Mouse (Mus musculus): ENCODE measurements around the gene Wwtr1. TPM values are rescaled to one million over a fixed set of nuclear protein-coding genes. Genes with fewer than 3 reads are reported as not detected.

The Wwtr1 gene
- polyA plus RNA-seq, 1 experiment, result 0.16 TPM

DNA sequence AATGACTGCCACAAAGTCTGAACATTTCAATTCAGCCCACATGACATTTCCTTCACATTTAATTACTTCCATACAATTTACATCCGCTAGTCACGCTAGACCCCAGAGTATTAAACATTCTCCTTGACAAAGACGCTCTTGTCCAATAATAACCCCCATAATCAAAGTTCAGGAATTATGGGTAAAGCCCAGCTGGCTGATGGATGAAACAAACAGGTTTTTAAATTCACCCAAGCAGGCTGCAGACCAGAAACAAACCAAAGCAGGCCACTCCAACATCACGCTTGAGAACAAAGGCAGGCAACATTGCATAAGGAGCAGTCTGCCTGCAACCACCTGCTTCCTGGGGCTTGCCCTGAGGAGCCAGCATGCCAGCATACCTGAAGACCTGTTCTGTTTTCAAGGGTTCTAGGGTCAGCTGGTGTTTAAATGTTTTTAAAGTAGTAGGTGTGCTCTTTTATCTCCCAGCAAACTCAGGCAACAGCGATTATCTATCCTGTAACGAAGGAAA lies 12.7 kb downstream of the Wwtr1 start:
- Histone ChIP-seq H3K27ac (ENCODE audit: insufficient read depth, low read depth, low read length) (no peak overlapping the region), H3K4me3 (ENCODE audit: insufficient read depth, low read length) (no peak overlapping the region), H3K4me1 (ENCODE audit: control insufficient read depth, insufficient read depth, low read length) (no peaks in the 10 kb centered on the region)
- TF ChIP-seq CTCF (IDR thresholded peaks at IDR 0.05; ENCODE audit: low read depth, low read length) (no peak), POLR2A (IDR thresholded peaks at IDR 0.05; ENCODE audit: borderline replicate concordance, low read depth, low read length) (no peak)

GRCm38 (mm10) chr3:57558761-57559160 lies 16.9 kb downstream of the Wwtr1 start:
- Histone ChIP-seq H3K4me1 (ENCODE audit: control insufficient read depth, insufficient read depth, low read length) (no peaks in the 10 kb centered on the region), H3K27ac (ENCODE audit: insufficient read depth, low read depth, low read length) (no peak overlapping the region), H3K4me3 (ENCODE audit: insufficient read depth, low read length) (no peak overlapping the region)
- no peak for TF ChIP-seq CTCF (IDR thresholded peaks at IDR 0.05; ENCODE audit: low read depth, low read length)
- TF ChIP-seq POLR2A (IDR thresholded peaks at IDR 0.05; ENCODE audit: borderline replicate concordance, low read depth, low read length), result no peak

DNA sequence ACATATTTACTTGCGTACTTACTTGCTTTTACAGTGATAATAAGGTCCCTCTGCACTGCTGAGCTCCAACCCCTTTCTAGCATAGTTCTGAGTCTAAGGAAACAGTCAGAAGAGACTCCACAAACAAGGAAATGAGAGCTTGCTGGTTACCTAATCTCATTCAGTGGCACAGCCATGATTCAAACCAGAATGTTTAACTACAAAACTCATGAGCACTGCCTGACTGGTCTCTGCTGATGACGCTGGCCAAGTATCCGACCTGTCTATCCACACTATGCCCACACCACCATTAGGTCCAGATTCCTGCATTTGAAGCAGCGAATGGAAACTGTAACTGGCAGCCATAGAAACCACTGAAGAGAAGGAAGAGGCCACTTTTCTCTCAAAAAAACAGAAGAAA lies 18.3 kb downstream of the Wwtr1 start:
- no peak overlapping the region for H3K27ac ChIP-seq (ENCODE audit: insufficient read depth, low read depth, low read length)
- H3K4me1 ChIP-seq (ENCODE audit: control insufficient read depth, insufficient read depth, low read length), result no peaks in the 10 kb centered on the region
- H3K4me3 ChIP-seq (ENCODE audit: insufficient read depth, low read length), result no peak overlapping the region
- TF ChIP-seq CTCF (IDR thresholded peaks at IDR 0.05; ENCODE audit: low read depth, low read length) (no peak), POLR2A (IDR thresholded peaks at IDR 0.05; ENCODE audit: borderline replicate concordance, low read depth, low read length) (no peak)

DNA sequence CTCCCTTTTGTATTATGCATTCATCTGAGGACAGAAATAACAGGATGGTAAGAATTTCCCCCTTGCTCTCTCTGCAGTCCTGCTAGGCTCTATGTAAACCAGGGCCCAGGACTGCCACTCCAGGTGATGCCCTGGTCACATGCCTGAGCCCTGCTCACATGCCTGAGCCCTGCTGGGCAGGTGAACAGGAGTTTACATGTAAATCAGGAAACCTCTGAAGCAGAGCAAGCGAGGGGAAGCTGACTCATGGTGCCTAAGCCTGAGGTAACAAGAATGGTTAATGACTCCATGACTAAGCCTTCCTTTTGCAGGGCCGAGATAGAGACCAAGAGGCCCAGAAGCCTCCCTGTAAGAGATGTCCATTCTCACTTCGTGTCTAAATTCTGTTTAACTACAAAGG lies 20.1 kb downstream of the Wwtr1 start:
- no peak for TF ChIP-seq POLR2A (IDR thresholded peaks at IDR 0.05; ENCODE audit: borderline replicate concordance, low read depth, low read length)
- no peak for TF ChIP-seq CTCF (IDR thresholded peaks at IDR 0.05; ENCODE audit: low read depth, low read length)
- Histone ChIP-seq H3K27ac (ENCODE audit: insufficient read depth, low read depth, low read length) (no peak overlapping the region), H3K4me3 (ENCODE audit: insufficient read depth, low read length) (no peak overlapping the region), H3K4me1 (ENCODE audit: control insufficient read depth, insufficient read depth, low read length) (peaks cover 4% of the 10 kb centered on the region)

GRCm38 (mm10) chr3:57554890-57555239 lies 20.8 kb downstream of the Wwtr1 start:
- no peak overlapping the region for H3K27ac ChIP-seq (ENCODE audit: insufficient read depth, low read depth, low read length)
- no peak for TF ChIP-seq POLR2A (IDR thresholded peaks at IDR 0.05; ENCODE audit: borderline replicate concordance, low read depth, low read length)
- TF ChIP-seq CTCF (IDR thresholded peaks at IDR 0.05; ENCODE audit: low read depth, low read length), result no peak
- H3K4me3 ChIP-seq (ENCODE audit: insufficient read depth, low read length), result no peak overlapping the region
- peaks cover 4% of the 10 kb centered on the region for H3K4me1 ChIP-seq (ENCODE audit: control insufficient read depth, insufficient read depth, low read length)

- Histone ChIP-seq H3K4me3 (ENCODE audit: insufficient read depth, low read length) (no peak overlapping the region), H3K27ac (ENCODE audit: insufficient read depth, low read depth, low read length) (no peak overlapping the region), H3K4me1 (ENCODE audit: control insufficient read depth, insufficient read depth, low read length) (peaks cover 4% of the 10 kb centered on the region)
- TF ChIP-seq POLR2A (IDR thresholded peaks at IDR 0.05; ENCODE audit: borderline replicate concordance, low read depth, low read length) (no peak), CTCF (IDR thresholded peaks at IDR 0.05; ENCODE audit: low read depth, low read length) (no peak)
Observed at GRCm38 (mm10) chr3:57554124-57554889, 21.4 kb downstream of the Wwtr1 start.

DNA sequence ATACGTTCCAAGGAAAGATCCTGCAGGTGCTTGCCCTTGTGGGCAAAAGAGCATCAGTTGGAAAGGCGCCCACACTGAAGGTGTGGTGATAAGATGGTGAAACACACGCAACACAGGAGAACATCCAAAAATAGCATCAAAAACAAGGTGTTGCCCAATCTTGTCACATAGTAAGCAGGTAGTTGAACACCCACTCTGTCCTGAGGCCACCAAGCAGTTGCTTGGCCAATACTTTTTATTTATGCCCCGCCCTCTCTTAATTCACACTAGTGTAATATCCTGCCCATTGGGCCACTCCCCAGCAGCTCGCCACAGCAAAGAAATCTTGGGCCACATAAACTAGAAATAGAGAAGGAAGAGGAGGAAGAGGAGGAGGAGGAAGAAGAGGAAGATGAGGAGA lies 22.6 kb downstream of the Wwtr1 start:
- no peak overlapping the region for H3K27ac ChIP-seq (ENCODE audit: insufficient read depth, low read depth, low read length)
- H3K4me1 ChIP-seq (ENCODE audit: control insufficient read depth, insufficient read depth, low read length), result peaks cover 4% of the 10 kb centered on the region
- no peak for TF ChIP-seq CTCF (IDR thresholded peaks at IDR 0.05; ENCODE audit: low read depth, low read length)
- no peak overlapping the region for H3K4me3 ChIP-seq (ENCODE audit: insufficient read depth, low read length)

GRCm38 (mm10) chr3:57551210-57551609 lies 24.5 kb downstream of the Wwtr1 start:
- Histone ChIP-seq H3K4me1 (ENCODE audit: control insufficient read depth, insufficient read depth, low read length) (peaks cover 4% of the 10 kb centered on the region), H3K4me3 (ENCODE audit: insufficient read depth, low read length) (no peak overlapping the region), H3K27ac (ENCODE audit: insufficient read depth, low read depth, low read length) (no peak overlapping the region)
- TF ChIP-seq POLR2A (IDR thresholded peaks at IDR 0.05; ENCODE audit: borderline replicate concordance, low read depth, low read length) (no peak), CTCF (IDR thresholded peaks at IDR 0.05; ENCODE audit: low read depth, low read length) (no peak)

DNA sequence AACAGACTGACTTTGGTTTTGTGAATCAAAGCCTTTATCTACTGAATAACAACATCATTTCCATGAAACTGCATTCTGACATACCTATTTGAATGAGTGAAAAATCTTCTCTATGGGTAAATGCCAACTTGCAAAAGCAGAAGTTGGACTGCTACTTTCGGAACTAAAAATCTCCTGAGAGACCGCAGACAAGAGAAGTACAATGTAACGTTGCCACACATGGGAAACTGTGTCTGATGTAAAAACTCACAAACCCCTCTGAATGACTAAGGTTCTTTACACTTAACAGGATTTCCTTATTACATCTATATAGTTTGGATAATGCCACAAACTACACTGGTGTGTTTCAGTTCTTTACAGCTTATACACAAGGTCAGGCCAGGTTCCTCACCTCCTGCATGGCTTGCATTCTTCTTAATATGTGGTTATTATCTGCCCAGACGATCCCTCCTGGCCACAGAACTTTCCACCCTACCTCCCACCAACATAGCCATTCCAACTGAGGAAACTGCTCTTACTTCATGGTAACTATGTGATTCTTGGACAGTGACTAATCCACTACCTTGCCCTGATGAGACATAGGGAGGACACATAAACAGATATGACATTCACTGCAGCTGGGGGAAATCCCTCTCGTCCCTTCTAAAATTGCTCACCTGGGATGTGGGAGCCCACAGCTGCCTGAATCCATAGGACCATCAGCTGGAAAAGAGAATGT lies 25.1 kb downstream of the Wwtr1 start:
- H3K4me3 ChIP-seq (ENCODE audit: insufficient read depth, low read length), result no peak overlapping the region
- no peak for TF ChIP-seq CTCF (IDR thresholded peaks at IDR 0.05; ENCODE audit: low read depth, low read length)
- TF ChIP-seq POLR2A (IDR thresholded peaks at IDR 0.05; ENCODE audit: borderline replicate concordance, low read depth, low read length), result no peak
- no peak overlapping the region for H3K27ac ChIP-seq (ENCODE audit: insufficient read depth, low read depth, low read length)
- H3K4me1 ChIP-seq (ENCODE audit: control insufficient read depth, insufficient read depth, low read length), result peaks cover 4% of the 10 kb centered on the region

GRCm38 (mm10) chr3:57544154-57544553 lies 31.6 kb downstream of the Wwtr1 start:
- TF ChIP-seq POLR2A (IDR thresholded peaks at IDR 0.05; ENCODE audit: borderline replicate concordance, low read depth, low read length), result no peak
- no peak for TF ChIP-seq CTCF (IDR thresholded peaks at IDR 0.05; ENCODE audit: low read depth, low read length)
- no peak overlapping the region for H3K4me3 ChIP-seq (ENCODE audit: insufficient read depth, low read length)
- no peaks in the 10 kb centered on the region for H3K4me1 ChIP-seq (ENCODE audit: control insufficient read depth, insufficient read depth, low read length)
- H3K27ac ChIP-seq (ENCODE audit: insufficient read depth, low read depth, low read length), result no peak overlapping the region
